Mouse (Mus musculus) myocyte (in vitro differentiated cells): ENCODE results near the gene Slc6a17. TPM values are rescaled to one million over a fixed set of nuclear protein-coding genes. Genes with fewer than 3 reads are reported as not detected.

ENCODE experiments used
- H3K27me3 ChIP-seq: one replicate; pipeline ENCODE4 v1.6.1; 2011; ENCODE audit not compliant: control insufficient read depth, insufficient read depth, insufficient read length
- H3K36me3 ChIP-seq: one replicate; pipeline ENCODE4 v1.6.1; 2011; ENCODE audit not compliant: control insufficient read depth, insufficient read depth
- H3K4me2 ChIP-seq: one replicate; pipeline ENCODE4 v1.6.1; 2011; ENCODE audit warnings: low read depth, control low read depth
- H3K4me3 ChIP-seq: one replicate; pipeline ENCODE4 v1.5.1; 2011; ENCODE audit warnings: mild to moderate bottlenecking, control low read depth, moderate library complexity
- H3K79me2 ChIP-seq: one replicate; pipeline ENCODE4 v1.6.1; 2011; ENCODE audit not compliant: control insufficient read depth, insufficient read depth
- H3ac ChIP-seq: one replicate; pipeline ENCODE4 v1.6.1; 2011; ENCODE audit not compliant: control insufficient read depth, insufficient read length
- CEBPB ChIP-seq: IDR thresholded peaks from 2 replicates; pipeline ENCODE4 v1.6.1; 2011; ENCODE audit warnings: mild to moderate bottlenecking, moderate library complexity; ENCODE audit not compliant: poor library complexity, insufficient read depth, severe bottlenecking
- E2F4 ChIP-seq: IDR thresholded peaks from one replicate; pipeline ENCODE4 v1.6.1; 2011; ENCODE audit warnings: mild to moderate bottlenecking, control low read depth, moderate library complexity; ENCODE audit not compliant: insufficient read depth
- MAX ChIP-seq: IDR thresholded peaks from one replicate; pipeline ENCODE4 v1.6.1; 2011; ENCODE audit warnings: low read depth, mild to moderate bottlenecking, control low read depth
- MYOD1 ChIP-seq, 3 experiments: IDR thresholded peaks; one replicate each; pipeline ENCODE4 v1.6.1; 2011; ENCODE audit warnings: control low read depth in 2 of 3, low read depth in 2 of 3, mild to moderate bottlenecking in 2 of 3, moderate library complexity in 1 of 3; ENCODE audit not compliant: insufficient read length in 2 of 3, control insufficient read depth in 1 of 3
- MYOG ChIP-seq, 3 experiments: IDR thresholded peaks; one replicate each; pipeline ENCODE4 v1.6.1; 2011; ENCODE audit warnings: control low read depth in 2 of 3, low read depth in 2 of 3, mild to moderate bottlenecking in 2 of 3; ENCODE audit not compliant: insufficient read length in 2 of 3, control insufficient read depth in 1 of 3, insufficient read depth in 1 of 3
- POLR2A ChIP-seq: IDR thresholded peaks from one replicate; pipeline ENCODE4 v1.6.1; 2011; ENCODE audit warnings: low read depth, mild to moderate bottlenecking, control low read depth, moderate library complexity; ENCODE audit not compliant: insufficient read length
- POLR2AphosphoS2 ChIP-seq: IDR thresholded peaks from one replicate; pipeline ENCODE4 v1.6.1; 2011; ENCODE audit warnings: low read depth, control low read depth; ENCODE audit not compliant: insufficient read length
- REST ChIP-seq: IDR thresholded peaks from one replicate; pipeline ENCODE4 v1.6.1; 2011; ENCODE audit warnings: mild to moderate bottlenecking, control low read depth, moderate library complexity; ENCODE audit not compliant: insufficient read depth, insufficient read length
- SRF ChIP-seq: IDR thresholded peaks from one replicate; pipeline ENCODE4 v1.6.1; 2011; ENCODE audit warnings: low read depth; ENCODE audit not compliant: control insufficient read depth, insufficient read length
- TCF12 ChIP-seq: IDR thresholded peaks from one replicate; pipeline ENCODE4 v1.6.1; 2011; ENCODE audit warnings: mild to moderate bottlenecking, control low read depth; ENCODE audit not compliant: poor library complexity, insufficient read depth, severe bottlenecking
- TCF3 ChIP-seq: IDR thresholded peaks from one replicate; pipeline ENCODE4 v1.6.1; 2011; ENCODE audit warnings: low read depth, control low read depth; ENCODE audit not compliant: insufficient read length
- USF1 ChIP-seq: IDR thresholded peaks from one replicate; pipeline ENCODE4 v1.6.1; 2011; ENCODE audit warnings: low read depth, mild to moderate bottlenecking, control low read depth, moderate library complexity
- polyA plus RNA-seq: library from polyadenylated mRNA; unstranded; fragments of >200 nt; fragmentation: generic; extraction: Trizol; gene quantifications from one replicate; pipeline ENCODE4 v1.2.1, GENCODE M21; 2012; ENCODE audit warnings: missing spikeins

Slc6a17 gene
- polyA plus RNA-seq, 1 experiment: 1.9 TPM

GRCm38 (mm10) chr3:107433614-107434013 lies 84.2 kb downstream of the Slc6a17 start:
- Histone ChIP-seq H3K79me2 (no peaks in the 10 kb centered on the region), H3K27me3 (peaks cover 50% of the 10 kb centered on the region), H3K4me3 (no peak overlapping the region), H3ac (no peak overlapping the region), H3K4me2 (no peak overlapping the region), H3K36me3 (no peaks in the 10 kb centered on the region)
- TF ChIP-seq SRF (no peak), MYOG (IDR thresholded peaks at IDR 0.05; ENCODE audit: control insufficient read depth in 1 of 3, insufficient read depth in 1 of 3, insufficient read length in 2 of 3, low read depth in 2 of 3) (no peak), CEBPB (no peak)

DNA sequence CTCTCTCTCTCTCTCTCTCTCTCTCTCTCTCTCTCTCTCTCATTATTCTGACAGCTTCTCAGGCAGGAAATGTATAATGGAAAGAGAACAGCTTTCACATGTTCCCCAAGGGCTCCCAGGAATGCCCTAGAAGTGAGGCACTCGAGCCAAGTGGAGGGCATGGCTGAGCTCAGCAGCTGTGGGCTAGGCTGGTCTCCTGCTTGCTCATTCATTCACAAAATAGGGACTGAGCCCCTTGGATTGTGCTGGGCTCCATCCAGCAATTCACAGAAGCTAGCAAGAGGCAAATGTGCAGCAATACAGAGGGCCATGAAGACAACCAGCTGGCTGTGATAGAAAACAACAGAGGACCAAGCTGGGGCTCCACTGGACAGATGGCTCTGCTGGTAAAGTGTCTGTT lies 86.5 kb downstream of the Slc6a17 start:
- no peak overlapping the region for H3ac ChIP-seq
- no peaks in the 10 kb centered on the region for H3K36me3 ChIP-seq
- H3K79me2 ChIP-seq: no peaks in the 10 kb centered on the region
- peaks cover 46% of the 10 kb centered on the region for H3K27me3 ChIP-seq
- H3K4me2 ChIP-seq: no peak overlapping the region
- H3K4me3 ChIP-seq: no peak overlapping the region
- TF ChIP-seq MAX: no peak
- no peak for TF ChIP-seq TCF12
- TF ChIP-seq USF1: no peak
- TF ChIP-seq TCF3: no peak
- no peak for TF ChIP-seq MYOG (IDR thresholded peaks at IDR 0.05; ENCODE audit: control insufficient read depth in 1 of 3, insufficient read depth in 1 of 3, insufficient read length in 2 of 3, low read depth in 2 of 3)
- no peak for TF ChIP-seq CEBPB
- no peak for TF ChIP-seq POLR2A
- TF ChIP-seq E2F4: no peak
- TF ChIP-seq SRF: no peak
- no peak for TF ChIP-seq REST
- no peak for TF ChIP-seq MYOD1 (IDR thresholded peaks at IDR 0.05; ENCODE audit: control insufficient read depth in 1 of 3, insufficient read length in 2 of 3, low read depth in 2 of 3)
- TF ChIP-seq POLR2AphosphoS2: no peak

- H3ac ChIP-seq: no peak overlapping the region
- H3K36me3 ChIP-seq: no peaks in the 10 kb centered on the region
- no peaks in the 10 kb centered on the region for H3K79me2 ChIP-seq
- no peak overlapping the region for H3K4me3 ChIP-seq
- H3K4me2 ChIP-seq: no peak overlapping the region
- TF ChIP-seq MYOG (IDR thresholded peaks at IDR 0.05; ENCODE audit: control insufficient read depth in 1 of 3, insufficient read depth in 1 of 3, insufficient read length in 2 of 3, low read depth in 2 of 3) (no peak), TCF12 (no peak), CEBPB (no peak), MYOD1 (IDR thresholded peaks at IDR 0.05; ENCODE audit: control insufficient read depth in 1 of 3, insufficient read length in 2 of 3, low read depth in 2 of 3) (no peak), POLR2AphosphoS2 (no peak), REST (no peak), E2F4 (no peak)
- H3K27me3 ChIP-seq: peaks cover 47% of the 10 kb centered on the region
Observed at GRCm38 (mm10) chr3:107424258-107425041, 93.4 kb downstream of the Slc6a17 start.

DNA sequence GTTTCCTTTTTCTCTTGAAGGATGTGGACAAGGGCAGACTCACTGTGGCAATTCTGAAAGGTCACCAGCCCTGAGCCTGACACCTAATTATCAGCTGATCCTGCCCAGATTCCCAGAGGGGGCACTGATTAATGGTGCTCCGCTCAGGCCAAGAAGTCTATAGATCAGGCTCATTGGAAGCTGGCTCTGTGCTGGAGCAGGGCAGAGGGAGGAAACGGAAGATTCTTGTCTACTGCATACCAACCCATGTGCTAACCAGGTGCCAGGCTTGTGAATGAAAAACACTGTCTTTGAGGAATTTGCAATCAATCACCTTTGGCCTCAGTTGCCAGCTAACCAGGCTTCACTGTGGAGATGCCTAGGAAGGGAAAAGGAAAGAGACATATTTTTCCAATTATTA lies 97.7 kb downstream of the Slc6a17 start:
- Histone ChIP-seq H3K36me3 (no peaks in the 10 kb centered on the region), H3K4me2 (no peak overlapping the region), H3K4me3 (no peak overlapping the region), H3K27me3 (peaks cover 28% of the 10 kb centered on the region), H3K79me2 (no peaks in the 10 kb centered on the region), H3ac (no peak overlapping the region)
- TF ChIP-seq POLR2A: no peak
- TF ChIP-seq REST: no peak
- TF ChIP-seq TCF3: no peak
- no peak for TF ChIP-seq CEBPB

Other genes starting within 250 kb of the Slc6a17 start
- 156 TPM for gene Lamtor5, start 239.2 kb downstream of the Slc6a17 start, polyA plus RNA-seq
- 0.14 TPM for gene Slc16a4, start 226.8 kb downstream of the Slc6a17 start, polyA plus RNA-seq
- 4.3 TPM for gene Rbm15, start 184.3 kb downstream of the Slc6a17 start, polyA plus RNA-seq
- gene Kcnc4, start 58.5 kb downstream of the Slc6a17 start, polyA plus RNA-seq: not detected
- gene Ubl4b, start 37.1 kb upstream of the Slc6a17 start, polyA plus RNA-seq: not detected
- gene Alx3, start 77.0 kb upstream of the Slc6a17 start, polyA plus RNA-seq: not detected
- gene Gm10961, start 113.3 kb upstream of the Slc6a17 start, polyA plus RNA-seq: not detected
- gene Strip1, start 113.7 kb upstream of the Slc6a17 start, polyA plus RNA-seq: 46.6 TPM
- gene Ahcyl1, start 178.5 kb upstream of the Slc6a17 start, polyA plus RNA-seq: 51.0 TPM
- 68.1 TPM for gene Csf1, start 242.5 kb upstream of the Slc6a17 start, polyA plus RNA-seq